Mouse (Mus musculus) ovary, adult 18-20 months (tissue): Measurements from ENCODE around the gene Cds2.
"Not testable (repeated sequence)": the region's sequence is repeated elsewhere in the genome, so short reads cannot be mapped to it uniquely, and the experiment has no call there.

Experiments used
- DNase-seq: peaks from one replicate; pipeline ENCODE4 v3.0.0; 2022; ENCODE audit warnings: low spot score, mixed read lengths

Cds2 gene

GRCm38 (mm10) chr2:132262879-132263398 lies at the start of gene Cds2:
Cds2 (plus strand) TSS chr2:132263148.
- DNase-seq, result peak; percentile 98

DNA sequence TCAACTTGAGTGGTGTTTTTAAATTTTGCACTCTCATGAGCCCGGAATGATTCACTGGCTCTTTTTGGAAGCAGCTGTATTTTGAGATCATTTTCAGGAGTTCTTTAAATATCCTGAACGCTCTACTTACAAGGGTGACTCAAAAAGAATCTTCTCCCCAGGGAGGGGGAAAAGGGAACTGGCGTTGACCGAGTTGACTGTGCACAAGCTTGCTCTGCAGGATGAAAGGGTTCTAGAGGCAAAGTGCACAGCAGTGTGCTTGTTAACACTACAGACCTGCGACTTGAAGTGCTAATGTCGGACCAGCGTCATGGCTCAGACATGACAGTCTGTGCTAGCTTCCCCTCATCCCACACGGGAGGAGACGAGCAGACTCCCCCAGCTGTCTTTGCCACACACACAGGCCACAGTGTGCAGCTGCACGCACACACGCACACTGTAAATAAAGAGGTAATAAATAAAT lies 41.3 kb upstream of the Cds2 start:
- no peak for DNase-seq

DNA sequence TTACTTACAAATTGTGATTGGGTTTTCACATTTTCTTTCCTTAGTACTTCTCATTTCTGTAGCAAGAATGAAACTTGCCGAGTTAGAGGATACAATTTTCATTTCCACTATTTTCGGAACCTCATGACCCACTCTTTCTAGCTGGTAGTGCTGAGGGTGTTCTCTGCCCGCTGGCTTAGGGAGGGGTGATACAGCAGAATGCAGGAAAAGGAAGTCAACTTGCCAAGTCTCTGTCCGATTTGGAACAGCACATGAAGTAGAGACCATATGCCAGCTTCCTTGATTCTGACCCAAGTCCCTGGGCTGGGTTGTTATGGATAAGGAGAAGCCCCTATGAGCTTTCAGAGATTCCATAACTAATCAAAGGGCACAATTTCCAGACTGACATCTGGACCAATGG lies 38.6 kb upstream of the Cds2 start:
- DNase-seq, result no peak

DNA sequence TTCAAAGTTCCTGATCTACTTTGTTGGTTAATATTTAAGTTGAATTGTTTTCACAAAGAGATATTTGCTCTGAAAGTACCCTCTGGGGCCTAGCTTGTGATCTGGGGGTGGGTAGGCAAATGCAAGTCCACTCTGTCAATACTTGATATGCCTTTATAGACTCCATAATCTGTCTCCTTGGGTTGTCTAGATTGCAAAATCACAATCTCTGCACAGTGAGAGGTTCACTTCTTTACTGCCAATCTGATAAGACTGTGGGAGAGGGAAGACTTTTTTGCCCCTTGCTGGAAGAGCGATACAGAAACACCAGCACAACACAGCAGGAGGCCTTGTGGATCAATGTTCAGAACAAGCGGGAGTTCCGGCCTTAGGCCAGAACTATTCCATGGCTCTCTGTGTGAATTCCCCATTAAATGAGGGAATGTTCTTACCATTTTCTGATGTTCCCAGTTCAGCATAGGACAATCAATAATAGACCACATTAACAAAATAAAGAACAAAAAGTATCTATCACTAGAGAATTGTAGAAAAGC lies 30.5 kb upstream of the Cds2 start:
- no peak for DNase-seq

DNA sequence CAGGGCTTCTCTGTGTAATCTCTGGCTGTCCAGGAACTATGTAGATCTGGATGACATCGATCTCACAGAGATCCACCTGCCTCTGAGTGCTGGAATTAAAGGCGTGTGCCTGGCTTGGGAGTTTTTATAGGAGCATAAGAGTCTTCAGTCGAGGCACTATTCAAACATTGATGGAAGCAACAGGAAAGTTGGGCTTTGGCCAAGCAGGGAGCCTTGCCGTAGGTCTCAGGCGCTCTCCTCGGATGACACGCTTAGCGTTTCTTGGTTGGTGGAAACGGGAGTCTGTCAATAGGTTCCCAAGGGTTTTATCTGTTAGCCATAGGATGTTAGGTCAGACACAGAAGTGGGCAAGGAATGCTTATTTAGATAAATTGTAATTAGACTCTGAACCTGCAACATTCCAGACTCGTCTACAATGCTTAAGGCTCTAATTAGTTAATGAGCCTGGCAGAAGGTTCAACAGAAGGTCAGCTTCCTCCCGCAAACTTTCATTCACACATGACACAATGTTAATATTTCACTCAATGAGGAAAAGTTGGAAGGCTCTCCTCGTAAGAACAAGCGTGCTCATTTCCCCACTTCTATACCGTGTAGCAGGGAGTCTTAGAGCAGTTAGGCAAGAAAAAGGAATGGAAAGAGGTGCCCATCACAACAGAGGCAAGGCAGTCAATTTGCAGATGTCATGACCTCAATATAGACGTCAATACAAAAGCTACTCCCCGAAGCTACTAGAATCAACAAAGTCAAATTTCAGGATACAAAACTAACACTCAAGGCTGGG lies 28.8 kb upstream of the Cds2 start:
- no peak for DNase-seq

DNA sequence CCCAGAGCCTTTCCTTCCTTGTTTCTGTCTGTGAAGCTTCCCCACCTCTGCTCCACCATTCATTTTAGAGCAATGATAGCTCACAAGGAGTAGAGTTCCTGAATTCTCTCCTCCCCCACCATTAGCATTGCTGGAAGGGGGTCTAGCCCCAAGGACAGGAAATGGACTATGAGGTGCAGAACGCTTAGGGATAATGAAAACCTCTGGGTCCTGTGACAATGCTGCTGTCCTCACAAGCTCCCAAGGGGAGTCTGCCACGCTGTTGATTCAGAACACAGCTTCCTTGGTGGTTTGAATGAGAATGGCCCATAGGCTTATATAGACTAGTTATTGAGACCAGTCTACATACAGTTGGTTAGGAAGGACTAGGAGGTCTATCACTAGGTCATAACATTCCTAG lies 27.7 kb upstream of the Cds2 start:
- no peak for DNase-seq

DNA sequence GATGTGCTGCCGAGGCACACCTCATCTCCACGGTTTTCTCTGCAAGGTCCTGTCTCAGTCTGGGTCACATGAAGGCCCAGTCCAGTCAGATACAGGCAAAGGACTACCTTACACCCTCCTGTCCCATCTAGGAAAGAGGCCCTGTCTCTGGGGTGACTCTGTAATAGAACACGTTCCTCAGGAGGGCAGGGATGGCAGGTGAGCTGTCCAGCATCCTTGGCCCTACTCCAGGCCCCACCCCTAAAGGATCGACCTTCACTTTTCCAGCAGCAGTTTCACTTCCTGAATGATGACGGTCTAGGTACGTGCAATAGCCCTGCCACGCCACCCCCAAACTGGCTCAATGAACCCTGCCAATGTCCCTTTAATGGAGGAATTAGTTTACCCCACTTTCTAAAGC lies 27.0 kb upstream of the Cds2 start:
- DNase-seq, result no peak

GRCm38 (mm10) chr2:132239434-132239833 lies 23.5 kb upstream of the Cds2 start:
- DNase-seq, result not testable (repeated sequence)

DNA sequence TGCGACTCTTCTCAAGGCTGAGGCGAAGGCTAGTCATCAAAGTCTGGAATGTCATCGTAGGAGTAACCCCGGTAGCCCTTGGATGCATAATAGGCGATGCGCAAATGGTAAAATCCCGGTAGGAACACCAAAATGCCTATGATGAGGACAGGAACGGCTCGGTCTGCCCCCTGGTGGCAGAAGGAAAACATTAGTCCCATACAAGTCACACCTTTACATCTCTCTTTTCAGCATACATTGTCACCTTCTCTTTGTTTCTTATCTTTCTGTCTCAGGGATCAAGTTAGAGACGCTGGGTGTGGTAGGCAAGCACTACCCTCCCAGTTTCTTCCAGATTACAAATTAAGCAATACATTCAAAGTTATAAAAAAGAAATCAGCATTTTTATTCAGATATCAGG lies 22.5 kb upstream of the Cds2 start:
- DNase-seq, result not testable (repeated sequence)

DNA sequence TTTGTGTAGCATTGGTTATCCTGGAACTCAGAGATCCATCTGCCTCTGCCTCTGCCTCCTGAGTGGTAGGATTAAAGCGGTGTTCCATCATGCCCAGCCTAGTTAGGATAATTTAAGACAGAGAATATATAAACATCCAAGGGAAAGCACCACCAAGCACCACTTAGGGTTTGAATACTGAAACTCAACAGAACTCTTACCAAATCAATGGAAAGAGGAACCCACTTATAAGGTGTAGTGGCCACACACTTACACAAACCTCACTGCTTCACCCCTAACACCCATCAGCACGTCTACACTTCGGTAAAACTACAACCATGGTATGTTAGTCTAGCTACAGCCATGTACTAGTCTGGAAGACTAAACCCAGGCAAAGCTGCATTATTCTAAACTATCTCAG lies 19.6 kb upstream of the Cds2 start:
- DNase-seq, result no peak

GRCm38 (mm10) chr2:132247539-132248313 lies 15.2 kb upstream of the Cds2 start, which contains the start of gene Tmem230:
Tmem230 (minus strand) TSS chr2:132247807.
- peak; percentile 90 for DNase-seq

- DNase-seq, result no peak
These were observed 11.0 kb upstream of the Cds2 start for GRCm38 (mm10) chr2:132251911-132252310.

GRCm38 (mm10) chr2:132252542-132253528 lies 10.1 kb upstream of the Cds2 start, which contains the start of gene Pcna:
Pcna (minus strand) TSS chr2:132253314.
- peak; percentile 97 for DNase-seq

DNA sequence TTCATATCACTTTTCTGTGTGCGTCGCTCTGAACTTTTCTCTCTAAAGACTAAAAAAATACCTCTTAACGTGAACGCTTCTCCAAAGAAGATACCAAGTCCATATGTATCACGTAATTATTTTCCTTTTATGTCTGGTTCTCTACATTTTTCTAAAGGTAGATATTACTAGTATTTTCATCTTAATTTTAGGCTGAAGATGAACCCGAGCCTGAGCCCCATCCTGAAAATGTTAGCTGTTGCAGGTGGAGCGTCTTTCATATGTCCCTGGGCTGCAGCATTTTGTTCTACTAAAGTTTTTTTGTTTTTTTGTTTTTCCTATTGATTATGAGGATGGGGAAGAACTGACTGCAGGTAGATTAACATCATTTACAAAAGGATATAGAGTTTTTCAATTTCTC lies 9.3 kb upstream of the Cds2 start:
- no peak for DNase-seq

- no peak for DNase-seq
These were observed 5.4 kb upstream of the Cds2 start for GRCm38 (mm10) chr2:132257350-132258068.

DNA sequence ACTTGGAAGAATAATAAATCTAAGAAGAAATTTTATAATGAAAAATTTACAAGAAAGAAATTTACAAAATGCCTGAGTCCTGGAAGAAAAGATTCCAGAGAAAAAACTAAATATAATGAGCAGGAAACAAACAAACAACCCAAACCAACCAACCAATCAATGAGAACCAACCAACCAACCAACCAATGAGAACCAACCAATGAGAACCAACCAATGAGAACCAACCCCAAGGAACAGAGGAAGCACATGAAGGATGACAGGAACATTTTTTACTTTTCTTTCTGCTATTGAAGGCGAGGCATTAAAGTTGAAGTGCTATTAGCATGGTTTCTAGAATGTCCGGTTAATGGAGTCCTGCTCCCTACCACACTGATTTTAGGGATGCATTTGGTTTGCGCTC lies 2.3 kb upstream of the Cds2 start:
- DNase-seq, result no peak

- no peak for DNase-seq
These were observed 773 bp upstream of the Cds2 start for GRCm38 (mm10) chr2:132262175-132262574.

- DNase-seq, result no peak
These were observed 695 bp downstream of the Cds2 start for GRCm38 (mm10) chr2:132263421-132264265.

- DNase-seq, result no peak
These were observed 1.3 kb downstream of the Cds2 start for GRCm38 (mm10) chr2:132264266-132264710.

DNA sequence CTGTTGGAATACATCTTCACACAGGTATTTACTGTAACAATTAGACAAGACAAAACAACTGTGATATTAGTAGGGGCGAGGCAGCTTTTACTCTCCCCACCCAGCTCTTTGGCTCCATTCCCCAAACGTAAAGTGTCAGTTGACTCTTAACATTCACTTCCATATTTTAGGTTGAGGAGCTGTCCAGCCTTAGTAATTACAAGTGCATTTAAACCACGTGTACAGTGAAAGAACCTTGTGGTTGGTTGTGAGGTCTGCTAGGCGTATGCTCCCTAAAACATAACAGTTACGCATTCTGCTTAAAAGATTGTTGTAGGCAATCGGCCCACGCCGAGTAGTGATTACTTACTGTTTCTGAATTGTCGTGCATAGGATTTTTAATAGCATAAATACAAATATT lies 2.2 kb downstream of the Cds2 start:
- no peak for DNase-seq
